Mouse (Mus musculus): ENCODE results near the gene Rhox3e. TPM values are rescaled to one million over a fixed set of nuclear protein-coding genes. Genes with fewer than 3 reads are reported as not detected.
"Not testable (repeated sequence)": the region's sequence is repeated elsewhere in the genome, so short reads cannot be mapped to it uniquely, and the experiment has no call there.

Gene Rhox3e
- polyA plus RNA-seq (2016; fragmentation: Nextera tagmentation; extraction: Ambion mirVana): not detected in 2 replicates

DNA sequence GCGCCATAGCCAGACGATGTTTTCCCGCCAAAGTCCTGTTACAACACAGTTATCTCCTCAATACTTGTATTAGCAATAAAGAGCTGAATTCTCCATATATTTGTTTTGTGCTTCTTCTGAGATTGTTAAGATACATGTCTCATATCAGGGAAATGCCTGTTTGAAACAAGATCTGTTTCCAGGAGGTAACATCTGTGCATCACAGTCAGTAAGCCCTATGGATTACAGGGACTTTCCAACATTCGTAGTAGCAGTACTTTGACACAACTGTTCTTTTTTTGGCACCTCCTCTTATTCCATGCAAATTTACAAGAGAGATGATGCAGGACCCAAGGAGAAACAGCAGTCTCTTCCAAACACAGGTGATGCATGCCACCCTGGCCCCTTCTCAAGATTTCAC is at the start of gene Rhox3e:
Gene Rhox3e, plus strand, starts transcription at position 301 of the 400 bp plus-strand sequence.
- not testable (repeated sequence) for H3K4me3 ChIP-seq; H3K36me3 ChIP-seq; H3K9me3 ChIP-seq; H3K27ac ChIP-seq; DNase-seq (ENCODE audit: low spot score); H3K27me3 ChIP-seq (ENCODE audit: insufficient read depth, poor library complexity, severe bottlenecking); H3K4me1 ChIP-seq
- WGBS: 60% methylated on average over 1 of the region's 4 CpGs

GRCm38 (mm10) chrX:37514059-37514458 is 27.8 kb upstream of the Rhox3e start, which contains the start of gene Rhox4d:
TSS of gene Rhox4d (plus strand) at chrX:37514359.
- not testable (repeated sequence) for H3K27ac ChIP-seq; H3K4me1 ChIP-seq; H3K27me3 ChIP-seq (ENCODE audit: insufficient read depth, poor library complexity, severe bottlenecking); DNase-seq (ENCODE audit: low spot score); H3K9me3 ChIP-seq; H3K4me3 ChIP-seq; H3K36me3 ChIP-seq
- WGBS: 90% methylated on average over 13 of the region's 18 CpGs

GRCm38 (mm10) chrX:37530152-37530551 is 11.7 kb upstream of the Rhox3e start, which contains the start of gene Rhox2e:
TSS of gene Rhox2e (plus strand) at chrX:37530452.
- H3K4me3 ChIP-seq; H3K27ac ChIP-seq; H3K36me3 ChIP-seq; H3K4me1 ChIP-seq; DNase-seq (ENCODE audit: low spot score); H3K9me3 ChIP-seq; H3K27me3 ChIP-seq (ENCODE audit: insufficient read depth, poor library complexity, severe bottlenecking): not testable (repeated sequence)
- 96% methylated on average over 2 of the region's 8 CpGs for WGBS

DNA sequence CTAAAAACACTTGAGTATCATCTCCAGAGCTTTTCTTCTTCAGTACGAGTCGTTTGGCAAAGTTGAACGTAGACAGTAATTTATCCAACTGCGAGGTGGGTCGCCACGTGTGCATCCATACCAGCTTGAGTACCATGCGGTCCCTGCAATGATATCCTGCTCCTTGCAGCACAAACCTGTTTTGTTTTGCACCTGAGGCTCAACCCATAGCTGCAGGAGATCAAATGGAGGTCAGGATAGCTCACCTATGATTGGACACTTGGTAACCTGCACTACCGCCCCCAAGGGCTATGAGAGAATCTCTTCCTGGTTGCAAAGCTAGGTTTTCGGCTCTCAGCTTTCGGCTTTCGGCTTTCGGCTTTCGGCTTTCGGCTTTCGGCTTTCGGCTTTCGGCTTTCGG is 15.3 kb downstream of the Rhox3e start, which contains the start of gene Rhox4e:
Gene Rhox4e, plus strand, starts transcription at position 301 of the 400 bp plus-strand sequence.
- not testable (repeated sequence) for H3K27me3 ChIP-seq (ENCODE audit: insufficient read depth, poor library complexity, severe bottlenecking); H3K9me3 ChIP-seq; H3K27ac ChIP-seq; H3K36me3 ChIP-seq; H3K4me3 ChIP-seq; DNase-seq (ENCODE audit: low spot score); H3K4me1 ChIP-seq
- WGBS: 84% methylated on average over 10 of the region's 18 CpGs

GRCm38 (mm10) chrX:37571105-37571504 is 29.3 kb downstream of the Rhox3e start, which contains the start of gene Rhox2f:
TSS of gene Rhox2f (plus strand) at chrX:37571405.
- H3K27ac ChIP-seq; H3K9me3 ChIP-seq; DNase-seq (ENCODE audit: low spot score); H3K4me1 ChIP-seq; H3K4me3 ChIP-seq; H3K36me3 ChIP-seq; H3K27me3 ChIP-seq (ENCODE audit: insufficient read depth, poor library complexity, severe bottlenecking): not testable (repeated sequence)
- WGBS: 87% methylated on average over 8 of the region's 8 CpGs

DNA sequence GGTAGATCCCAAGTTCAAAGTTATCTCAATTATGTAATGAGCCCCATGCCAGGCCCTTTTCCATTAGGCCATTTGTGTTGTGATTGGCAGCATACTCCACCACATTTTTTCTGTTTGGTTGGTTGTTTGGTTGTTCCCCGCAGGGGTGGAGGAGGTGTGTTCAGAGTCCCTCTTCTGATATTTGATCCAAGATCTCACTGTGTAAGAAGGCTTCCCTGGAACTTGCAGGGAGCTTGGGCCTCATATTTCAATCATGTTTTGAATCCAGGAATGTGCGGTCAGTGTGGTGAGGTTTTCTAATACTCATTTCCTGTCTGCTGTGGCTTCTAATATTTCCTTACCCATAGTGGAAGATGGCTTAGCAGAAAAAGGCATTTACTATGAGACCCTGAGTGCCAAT is 30.8 kb downstream of the Rhox3e start:
- not testable (repeated sequence) for H3K9me3 ChIP-seq; DNase-seq (ENCODE audit: low spot score); H3K4me3 ChIP-seq; H3K27ac ChIP-seq; H3K27me3 ChIP-seq (ENCODE audit: insufficient read depth, poor library complexity, severe bottlenecking); H3K36me3 ChIP-seq; H3K4me1 ChIP-seq
- WGBS: 59% methylated on average over 2 of the region's 2 CpGs

DNA sequence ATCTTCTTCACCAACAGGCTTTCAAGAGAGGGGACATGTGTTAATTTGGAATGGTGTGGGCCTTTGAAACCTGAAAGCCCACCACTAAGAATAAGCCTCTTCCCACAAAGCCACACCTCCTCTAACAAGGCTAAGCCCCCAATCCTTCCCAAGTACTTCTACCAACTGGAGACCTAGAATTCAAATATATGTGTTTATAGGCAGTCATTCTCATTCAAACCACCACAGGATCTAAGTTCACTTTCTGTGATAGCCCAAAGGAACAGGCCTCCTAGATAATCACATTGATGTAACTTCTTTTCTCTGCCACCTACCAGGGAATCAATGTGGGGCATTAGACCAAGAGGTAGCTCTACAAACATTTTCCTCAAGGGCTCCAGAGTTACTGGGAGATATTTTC is 38.9 kb downstream of the Rhox3e start, which contains the start of gene Rhox3f:
Gene Rhox3f, plus strand, starts transcription at position 301 of the 400 bp plus-strand sequence.
- H3K27ac ChIP-seq; H3K4me1 ChIP-seq; H3K4me3 ChIP-seq; H3K27me3 ChIP-seq (ENCODE audit: insufficient read depth, poor library complexity, severe bottlenecking); DNase-seq (ENCODE audit: low spot score); H3K36me3 ChIP-seq; H3K9me3 ChIP-seq: not testable (repeated sequence)

Other genes with a start within 250 kb of the Rhox3e start
- gene Rhox3a2, start 162.0 kb upstream of the Rhox3e start, polyA plus RNA-seq (2016; fragmentation: Nextera tagmentation; extraction: Ambion mirVana): not detected in 2 replicates
- gene Rhox4a2, start 151.2 kb upstream of the Rhox3e start, polyA plus RNA-seq (2016; fragmentation: Nextera tagmentation; extraction: Ambion mirVana): 0.75 TPM in 1 of 2 replicates, not detected in the other
- gene Rhox2b, start 130.0 kb upstream of the Rhox3e start, polyA plus RNA-seq (2016; fragmentation: Nextera tagmentation; extraction: Ambion mirVana): not detected in 2 replicates
- 0.42 and 0.63 TPM in 2 replicates for gene Rhox4b, start 109.5 kb upstream of the Rhox3e start, polyA plus RNA-seq (2016; fragmentation: Nextera tagmentation; extraction: Ambion mirVana)
- gene Rhox2c, start 88.3 kb upstream of the Rhox3e start, polyA plus RNA-seq (2016; fragmentation: Nextera tagmentation; extraction: Ambion mirVana): not detected in 2 replicates
- gene Rhox3c, start 83.4 kb upstream of the Rhox3e start, polyA plus RNA-seq (2016; fragmentation: Nextera tagmentation; extraction: Ambion mirVana): not detected in 2 replicates
- not detected in 2 replicates for gene Rhox4c, start 61.7 kb upstream of the Rhox3e start, polyA plus RNA-seq (2016; fragmentation: Nextera tagmentation; extraction: Ambion mirVana)
- gene Rhox2d, start 48.6 kb upstream of the Rhox3e start, polyA plus RNA-seq (2016; fragmentation: Nextera tagmentation; extraction: Ambion mirVana): not detected in 2 replicates
- gene Rhox4d, start 27.7 kb upstream of the Rhox3e start, polyA plus RNA-seq (2016; fragmentation: Nextera tagmentation; extraction: Ambion mirVana): 0.10 TPM in 1 of 2 replicates, not detected in the other
- not detected in 2 replicates for gene Rhox2e, start 11.6 kb upstream of the Rhox3e start, polyA plus RNA-seq (2016; fragmentation: Nextera tagmentation; extraction: Ambion mirVana)
- gene Rhox4e, start 15.4 kb downstream of the Rhox3e start, polyA plus RNA-seq (2016; fragmentation: Nextera tagmentation; extraction: Ambion mirVana): 0.60 TPM in 1 of 2 replicates, not detected in the other
- gene Rhox2f, start 29.4 kb downstream of the Rhox3e start, polyA plus RNA-seq (2016; fragmentation: Nextera tagmentation; extraction: Ambion mirVana): not detected in 2 replicates
- not detected in 2 replicates for gene Rhox3f, start 39.0 kb downstream of the Rhox3e start, polyA plus RNA-seq (2016; fragmentation: Nextera tagmentation; extraction: Ambion mirVana)
- gene Rhox4f, start 65.7 kb downstream of the Rhox3e start, polyA plus RNA-seq (2016; fragmentation: Nextera tagmentation; extraction: Ambion mirVana): not detected in 2 replicates
- gene Rhox3g, start 86.6 kb downstream of the Rhox3e start, polyA plus RNA-seq (2016; fragmentation: Nextera tagmentation; extraction: Ambion mirVana): not detected in 2 replicates
- gene Rhox2g, start 101.5 kb downstream of the Rhox3e start, polyA plus RNA-seq (2016; fragmentation: Nextera tagmentation; extraction: Ambion mirVana): not detected in 2 replicates
- gene Rhox4g, start 109.3 kb downstream of the Rhox3e start, polyA plus RNA-seq (2016; fragmentation: Nextera tagmentation; extraction: Ambion mirVana): not detected in 2 replicates
- gene Rhox3h, start 126.7 kb downstream of the Rhox3e start, polyA plus RNA-seq (2016; fragmentation: Nextera tagmentation; extraction: Ambion mirVana): not detected in 2 replicates
- gene Rhox2h, start 131.3 kb downstream of the Rhox3e start, polyA plus RNA-seq (2016; fragmentation: Nextera tagmentation; extraction: Ambion mirVana): not detected in 2 replicates

Measured in heart, embryonic 10.5 days (tissue).